29 mouse cellular contexts compared by ENCODE assay signal in the genomic region with DNA sequence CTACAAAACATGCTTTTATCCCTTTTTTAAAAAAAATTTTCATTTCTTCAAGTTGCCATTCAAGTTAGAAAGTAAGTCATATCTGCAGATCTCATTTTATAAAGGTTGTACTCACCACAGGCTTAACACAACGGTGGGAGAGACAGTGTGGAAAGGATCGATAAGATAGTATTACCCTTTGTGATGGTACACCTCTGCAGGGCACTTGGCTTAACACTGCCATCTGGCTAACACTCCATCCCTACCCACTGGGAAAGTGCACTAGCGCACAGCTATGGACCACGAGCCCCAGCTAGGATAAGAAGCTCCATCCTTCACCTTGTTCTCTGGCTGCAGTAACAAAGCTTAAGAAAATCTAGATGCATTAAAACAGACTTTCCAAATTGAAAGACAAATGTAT.
A peak's percentile ranks its signal among the peaks of the same experiment; 100 is the strongest.
DNase-seq lines count a peak whose midpoint lies in the region; ATAC-seq lines count a peak whose summit lies in the region.
"Had no signal": no experiment of that assay in that cellular context is flagged by ENCODE, and none has a peak within 500 bp of the region (broad histone marks: within the 10 kb centered on the region; RNA-seq: fewer than 3 reads in every experiment).

No protein-coding gene starts in this region.

- no peak overlapping the region for H3K9ac ChIP-seq in midbrain, embryonic 13.5 days (replicated peaks)
- H3K9ac ChIP-seq in intestine, embryonic 16.5 days (ENCODE audit: low read depth, low read length) = no peak overlapping the region
- H3K9ac ChIP-seq: embryonic facial prominence, embryonic 13.5 days; embryonic facial prominence, embryonic 15.5 days; forebrain, embryonic 12.5 days had no signal

- H3K4me1 ChIP-seq in midbrain, embryonic 13.5 days (replicated peaks) = peaks cover 26% of the 10 kb centered on the region
- peaks cover 33% of the 10 kb centered on the region for H3K4me1 ChIP-seq in midbrain, embryonic 10.5 days
- H3K4me1 ChIP-seq in limb, embryonic 10.5 days = peaks cover 11% of the 10 kb centered on the region; the same call in 1 of the 2 replicates
- no peaks in the 10 kb centered on the region for H3K4me1 ChIP-seq in intestine, embryonic 16.5 days (ENCODE audit: control insufficient read depth, insufficient read depth, low read length)
- H3K4me1 ChIP-seq: embryonic facial prominence, embryonic 13.5 days; embryonic facial prominence, embryonic 15.5 days had no signal

- no peak overlapping the region for H3K27ac ChIP-seq in midbrain, embryonic 13.5 days
- no peak overlapping the region for H3K27ac ChIP-seq in midbrain, embryonic 10.5 days (replicated peaks)
- 0 out of 2 replicates have a peak overlapping the region, but pooled peaks have one; percentile 1 for H3K27ac ChIP-seq in limb, embryonic 10.5 days
- no peak overlapping the region for H3K27ac ChIP-seq in intestine, embryonic 16.5 days (ENCODE audit: low read length)
- H3K27ac ChIP-seq: embryonic facial prominence, embryonic 13.5 days; embryonic facial prominence, embryonic 15.5 days; forebrain, embryonic 10.5 days; forebrain, embryonic 12.5 days had no signal

- no peak for DNase-seq in midbrain, embryonic 10.5 days (ENCODE audit: low spot score)
- peak; percentile 9 for DNase-seq in retina, embryonic 14.5 days (ENCODE audit: low spot score)
- DNase-seq in retina, postnatal 1 day = no peak
- no peak for DNase-seq in limb, embryonic 10.5 days (ENCODE audit: low spot score)
- DNase-seq in left cerebral cortex, postnatal 4 days = no peak
- DNase-seq: adrenal gland, adult 8-10 months; adrenal gland, postnatal 14 days; adrenal gland, postnatal 36 days; cerebellum, adult 11 months; cerebellum, adult 18-20 months; cerebellum, adult 8-10 months; cerebellum, adult 9-11 months; cerebellum, postnatal 14 days; cerebellum, postnatal 36 days; embryo, embryonic 11 days had no signal

- intact Hi-C loops in left cerebral cortex, postnatal 4 days (cut with DNase I) = no loop called here

- no peaks in the 10 kb centered on the region for H3K36me3 ChIP-seq in midbrain, embryonic 13.5 days
- no peaks in the 10 kb centered on the region for H3K36me3 ChIP-seq in midbrain, embryonic 10.5 days
- no peaks in the 10 kb centered on the region for H3K36me3 ChIP-seq in limb, embryonic 10.5 days
- no peaks in the 10 kb centered on the region for H3K36me3 ChIP-seq in intestine, embryonic 16.5 days (ENCODE audit: control insufficient read depth, insufficient read depth, low read length)
- H3K36me3 ChIP-seq: embryonic facial prominence, embryonic 13.5 days; embryonic facial prominence, embryonic 15.5 days; forebrain, embryonic 10.5 days; forebrain, embryonic 12.5 days; G1E had no signal

- H3K27me3 ChIP-seq in midbrain, embryonic 13.5 days = no peaks in the 10 kb centered on the region
- no peaks in the 10 kb centered on the region for H3K27me3 ChIP-seq in midbrain, embryonic 10.5 days (ENCODE audit: low read depth, poor library complexity, severe bottlenecking)
- H3K27me3 ChIP-seq in limb, embryonic 10.5 days (ENCODE audit: low read depth, poor library complexity, severe bottlenecking) = no peaks in the 10 kb centered on the region
- H3K27me3 ChIP-seq in intestine, embryonic 16.5 days (replicated peaks; ENCODE audit: control insufficient read depth, insufficient read depth, low read length) = no peaks in the 10 kb centered on the region
- H3K27me3 ChIP-seq: CH12.LX; embryonic facial prominence, embryonic 13.5 days; embryonic facial prominence, embryonic 15.5 days had no signal

- H3K4me3 ChIP-seq in midbrain, embryonic 13.5 days (replicated peaks) = no peak overlapping the region
- no peak overlapping the region for H3K4me3 ChIP-seq in midbrain, embryonic 10.5 days
- no peak overlapping the region for H3K4me3 ChIP-seq in limb, embryonic 10.5 days
- H3K4me3 ChIP-seq in intestine, embryonic 16.5 days (ENCODE audit: low read length) = no peak overlapping the region
- H3K4me3 ChIP-seq: embryonic facial prominence, embryonic 13.5 days; embryonic facial prominence, embryonic 15.5 days; erythroblast, embryonic 14.5 days; forebrain, embryonic 10.5 days; forebrain, embryonic 12.5 days had no signal

- ATAC-seq in midbrain, embryonic 13.5 days = peak; percentile 65; the same call in 1 of the 2 replicates
- no peak for ATAC-seq in intestine, embryonic 16.5 days
- ATAC-seq: activated CD4-positive, CD25-positive, alpha-beta regulatory T cell, adult 4 months; CD4-positive, CD25-positive, alpha-beta regulatory T cell, adult 4 months; forebrain, embryonic 14.5 days; forebrain, embryonic 16.5 days; Patski had no signal

- no peak overlapping the region for H3K4me2 ChIP-seq in midbrain, embryonic 13.5 days (replicated peaks)
- no peak overlapping the region for H3K4me2 ChIP-seq in intestine, embryonic 16.5 days (ENCODE audit: low read depth, low read length)
- H3K4me2 ChIP-seq: embryonic facial prominence, embryonic 13.5 days; embryonic facial prominence, embryonic 15.5 days; forebrain, embryonic 12.5 days had no signal

- 57% methylated on average over 4 of the region's 4 CpGs for WGBS in midbrain, embryonic 13.5 days
- 71% methylated on average over 4 of the region's 4 CpGs for WGBS in midbrain, embryonic 10.5 days
- WGBS in limb, embryonic 10.5 days = 74% methylated on average over 4 of the region's 4 CpGs
- 79% methylated on average over 4 of the region's 4 CpGs for WGBS in intestine, embryonic 16.5 days

- H3K9me3 ChIP-seq in midbrain, embryonic 13.5 days = no peaks in the 10 kb centered on the region
- no peaks in the 10 kb centered on the region for H3K9me3 ChIP-seq in midbrain, embryonic 10.5 days (replicated peaks)
- H3K9me3 ChIP-seq in limb, embryonic 10.5 days (replicated peaks) = no peaks in the 10 kb centered on the region
- no peaks in the 10 kb centered on the region for H3K9me3 ChIP-seq in intestine, embryonic 16.5 days (ENCODE audit: control insufficient read depth, low read length)
- H3K9me3 ChIP-seq: embryonic facial prominence, embryonic 13.5 days; embryonic facial prominence, embryonic 15.5 days; forebrain, embryonic 10.5 days; forebrain, embryonic 12.5 days had no signal
